Mouse (Mus musculus) kidney, adult 8-10 months (tissue): Measurements from ENCODE around the gene Ghdc.
A peak's percentile ranks its signal among the peaks of the same experiment; 100 is the strongest.

Experiments
- DNase-seq, 2 experiments: peaks; one replicate each; pipeline ENCODE4 v3.0.0; 2022

The Ghdc gene

GRCm38 (mm10) chr11:100770646-100771408 is at the start of gene Ghdc:
TSS of gene Ghdc (minus strand) at chr11:100770957.
- peak; percentile 87 to 94 for DNase-seq

DNA sequence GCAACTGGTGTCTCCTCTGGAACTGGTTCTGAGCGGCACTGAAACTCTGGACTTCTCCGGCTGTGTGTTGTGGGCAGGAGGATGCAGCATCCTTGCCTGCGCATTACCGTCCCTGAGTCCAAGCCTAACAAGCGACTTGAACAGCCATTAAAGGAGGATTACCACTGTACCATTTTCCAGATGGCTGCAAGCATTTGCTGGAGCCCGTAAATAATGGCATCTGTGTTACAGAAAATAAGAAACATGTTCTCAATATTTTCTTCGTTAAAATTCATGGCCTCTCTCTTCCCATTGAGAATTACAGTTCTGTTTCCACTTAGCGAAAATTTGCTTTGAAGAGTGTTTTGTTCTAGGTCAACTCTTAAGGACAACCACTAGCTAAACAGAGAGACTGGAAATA is 49.3 kb upstream of the Ghdc start:
- DNase-seq = no peak

- DNase-seq = no peak
Measured at GRCm38 (mm10) chr11:100819626-100820025, 48.9 kb upstream of the Ghdc start.

- DNase-seq = no peak
Measured at GRCm38 (mm10) chr11:100819048-100819447, 48.3 kb upstream of the Ghdc start.

DNA sequence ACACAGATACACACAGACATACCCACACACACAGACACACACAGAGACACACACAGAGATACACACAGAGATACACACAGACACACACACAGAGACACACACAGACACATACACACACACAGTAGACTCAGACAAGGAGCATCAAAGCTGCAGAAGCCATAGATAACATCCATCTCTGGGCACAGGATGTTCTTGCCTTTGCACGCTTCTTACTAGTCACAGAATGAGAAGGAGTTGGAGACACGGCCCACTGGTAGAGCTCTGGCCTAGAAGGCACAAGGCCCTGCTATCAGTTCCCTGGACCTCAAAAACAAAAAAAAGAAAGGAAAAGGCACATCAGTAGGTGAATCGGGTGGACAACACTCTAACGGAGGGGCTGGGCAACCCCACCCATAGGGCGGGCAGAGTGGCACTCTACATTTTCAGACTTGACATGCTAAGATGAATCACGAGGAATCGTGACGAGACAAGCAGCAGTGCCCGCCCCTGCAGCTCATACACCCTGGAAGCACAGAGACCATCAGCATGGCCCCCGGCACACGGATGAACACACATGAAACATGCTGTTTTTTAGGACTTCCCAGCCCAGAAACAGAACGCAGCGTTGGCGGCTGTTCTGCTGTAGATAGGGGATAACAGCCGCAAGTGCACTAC is 47.7 kb upstream of the Ghdc start:
- no peak for DNase-seq

DNA sequence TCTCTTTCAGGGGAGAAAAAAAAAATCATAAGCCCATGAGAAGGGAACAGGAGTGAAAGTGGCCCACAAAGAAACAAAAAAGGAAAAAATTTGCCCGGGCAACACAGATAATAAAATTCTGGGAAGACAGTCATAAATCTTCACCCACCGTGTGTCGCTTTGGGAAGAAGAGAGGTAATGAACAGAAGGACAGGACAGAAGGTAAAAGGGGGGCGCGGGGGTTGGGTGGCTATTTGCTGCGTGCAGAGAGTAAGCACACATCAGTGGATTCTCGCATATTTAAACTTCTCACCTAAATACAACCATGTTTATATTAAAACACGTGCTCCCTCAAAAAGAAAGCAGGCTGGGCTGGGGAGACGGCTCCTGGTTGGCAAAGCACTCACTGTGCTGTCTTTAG is 46.6 kb upstream of the Ghdc start:
- DNase-seq = no peak

- peak; percentile 49 to 67 for DNase-seq
Measured at GRCm38 (mm10) chr11:100816801-100817200, 46.0 kb upstream of the Ghdc start.

- DNase-seq = no peak
Measured at GRCm38 (mm10) chr11:100816342-100816741, 45.6 kb upstream of the Ghdc start.

DNA sequence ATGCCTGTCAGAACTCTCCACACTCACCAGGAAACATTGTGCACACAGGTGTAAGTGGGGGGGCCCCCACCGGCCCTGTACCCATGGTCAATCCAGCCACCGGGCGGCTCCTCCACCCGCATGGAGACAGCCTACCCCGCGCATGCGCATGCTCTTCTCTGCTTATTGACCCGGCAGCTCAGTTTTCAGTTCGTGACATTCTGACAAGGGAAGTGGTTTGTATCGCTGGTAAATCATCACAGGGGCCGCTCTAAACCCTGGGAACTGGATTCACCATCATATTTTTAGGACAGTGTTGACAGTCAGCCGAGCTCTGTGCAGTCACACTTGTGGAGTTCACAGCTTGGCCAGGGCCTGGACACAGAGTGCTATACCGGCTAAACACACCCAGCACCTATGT is 43.7 kb upstream of the Ghdc start:
- DNase-seq = peak; percentile 81

DNA sequence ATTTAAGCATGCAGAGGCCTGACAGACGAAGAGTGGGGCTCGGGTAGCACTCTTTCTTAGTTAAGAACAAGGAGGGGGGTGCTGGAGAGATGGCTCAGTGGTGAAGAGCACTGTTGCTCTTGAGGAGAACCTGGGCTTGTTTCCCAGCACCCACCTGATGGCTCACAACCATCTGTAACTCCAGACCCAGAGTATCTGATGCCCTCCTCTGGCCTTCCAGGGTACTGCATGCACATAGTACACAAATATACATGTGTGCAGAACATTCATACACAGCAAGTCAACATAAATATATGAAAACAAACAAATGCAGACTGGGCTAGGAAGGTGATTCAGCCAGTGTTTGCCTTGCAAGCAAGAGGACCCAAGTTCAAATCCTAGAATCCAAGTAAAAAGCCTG is 40.4 kb upstream of the Ghdc start:
- DNase-seq = no peak

- peak; percentile 61 to 74 for DNase-seq
Measured at GRCm38 (mm10) chr11:100810516-100810915, 39.8 kb upstream of the Ghdc start.

- no peak for DNase-seq
Measured at GRCm38 (mm10) chr11:100806380-100807305, 35.9 kb upstream of the Ghdc start.

DNA sequence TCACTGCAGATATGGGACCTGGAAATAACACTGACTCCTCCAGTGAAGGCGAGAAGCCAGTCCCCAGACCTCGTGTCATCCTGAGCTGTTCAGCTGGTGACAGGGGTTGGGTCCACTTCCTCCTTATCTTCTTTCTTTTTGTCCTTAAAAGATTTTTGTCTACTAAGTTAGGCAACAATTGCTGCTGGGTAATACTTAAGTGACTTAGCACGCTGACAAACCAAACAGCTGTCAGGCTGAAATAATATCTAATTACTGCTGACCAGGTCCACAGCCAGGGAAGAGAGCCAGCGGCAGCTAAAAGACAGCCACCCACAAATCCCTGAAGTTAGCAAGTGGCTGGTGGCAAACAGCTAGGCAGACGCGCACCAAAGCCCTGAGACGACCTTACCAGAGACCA is 34.8 kb upstream of the Ghdc start:
- no peak for DNase-seq

DNA sequence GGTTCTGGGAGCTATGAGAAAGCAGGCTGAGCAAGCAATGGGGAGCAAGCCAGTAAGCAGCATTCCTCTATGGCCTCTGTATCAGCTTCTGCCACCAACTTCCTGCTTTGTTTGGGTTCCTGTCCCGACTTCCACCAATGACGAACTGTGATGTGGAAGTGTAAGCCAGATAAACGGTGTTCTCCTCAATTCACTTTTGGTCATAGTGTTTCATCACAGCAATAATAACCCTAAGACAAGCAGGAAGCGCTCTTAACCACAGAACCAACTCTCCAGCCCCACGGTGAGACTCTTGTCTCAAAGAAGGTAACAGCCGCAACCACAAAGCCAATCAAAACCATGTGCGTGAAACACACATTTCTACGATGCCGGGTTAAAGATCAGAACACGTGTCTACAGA is 33.7 kb upstream of the Ghdc start:
- no peak for DNase-seq

DNA sequence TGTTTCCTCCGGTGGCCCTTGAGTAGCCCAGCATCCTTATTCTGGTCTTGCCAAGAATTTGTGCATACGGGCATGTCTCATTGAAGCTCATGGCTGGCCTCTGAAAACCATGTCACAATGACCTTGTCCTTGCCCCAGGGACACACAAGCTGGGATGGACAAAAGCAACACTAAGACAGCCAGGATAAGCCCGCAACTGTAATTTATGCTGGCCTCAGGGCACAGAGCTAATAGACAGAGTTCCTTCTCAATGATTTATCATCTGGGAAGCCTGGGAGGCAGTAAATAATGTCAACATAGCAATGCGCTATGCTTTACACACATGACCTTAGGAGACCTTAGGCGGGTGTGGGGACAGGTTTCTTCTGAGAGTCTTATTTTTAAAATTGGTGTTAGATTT is 28.7 kb upstream of the Ghdc start:
- DNase-seq = no peak

DNA sequence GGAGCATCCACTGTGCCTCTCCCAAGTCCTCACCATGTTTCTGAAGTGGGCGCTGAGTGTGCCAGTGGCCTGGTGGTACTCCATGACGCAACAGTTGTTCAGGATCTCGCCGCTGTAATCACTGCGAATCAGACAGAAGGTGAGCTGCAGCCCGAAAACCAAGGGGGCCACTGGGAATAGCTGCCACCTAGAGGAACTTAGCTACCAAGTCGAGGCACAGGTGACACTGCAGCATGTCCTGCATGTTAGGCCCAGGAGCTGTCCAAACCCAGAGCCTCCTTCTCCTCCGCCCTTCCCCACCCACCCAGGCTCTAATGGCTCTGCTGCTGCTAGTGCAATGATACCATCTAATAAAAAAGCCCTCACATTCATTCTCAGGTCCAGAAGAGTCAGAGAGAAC is 25.8 kb upstream of the Ghdc start:
- DNase-seq = no peak

DNA sequence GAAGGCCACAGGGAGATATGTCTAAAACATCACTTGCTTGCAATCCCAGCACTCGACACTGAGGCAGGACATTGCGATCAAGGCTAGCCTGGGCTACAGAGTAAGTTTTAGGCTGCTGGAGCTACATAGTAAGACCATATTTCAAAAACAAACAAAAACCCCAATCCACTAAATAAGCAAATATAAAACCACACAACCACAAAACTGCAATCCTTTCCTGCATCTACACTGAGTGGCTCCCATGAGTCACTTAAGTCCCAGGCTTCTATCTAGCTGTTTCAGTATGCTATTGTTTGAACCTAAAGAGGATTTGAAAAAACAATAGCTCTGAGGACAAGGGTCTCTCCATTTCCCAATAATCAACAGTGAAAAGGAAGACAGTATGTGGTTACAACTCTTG is 24.6 kb upstream of the Ghdc start:
- no peak for DNase-seq

DNA sequence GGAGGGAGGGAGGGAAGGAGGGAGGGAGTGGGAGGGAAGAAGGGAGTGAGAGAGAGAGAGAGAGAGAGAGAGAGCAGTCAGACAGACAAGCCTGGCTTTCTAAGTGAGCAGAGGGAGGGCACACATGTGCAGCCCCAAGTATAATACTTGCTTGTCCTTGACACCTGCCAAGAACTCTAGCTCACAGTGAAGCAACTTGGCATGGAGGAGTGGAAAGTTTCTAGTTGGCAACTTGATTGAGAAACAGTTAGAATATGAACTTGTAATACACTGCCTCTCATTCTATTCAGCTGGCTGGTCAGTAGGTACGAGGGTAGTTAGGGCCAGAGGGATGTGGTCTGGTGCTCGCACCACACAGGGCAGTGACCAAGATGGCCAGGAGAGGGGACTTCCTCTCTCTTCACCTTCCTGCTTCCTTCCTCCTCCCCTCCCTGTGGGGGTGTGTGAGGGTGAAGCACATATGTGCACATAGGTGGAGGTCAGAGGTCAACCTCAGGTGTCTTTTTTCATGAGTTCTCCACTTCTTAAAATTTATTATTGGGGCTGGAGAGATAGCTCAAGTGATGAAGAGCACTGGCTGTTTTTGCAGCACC is 20.8 kb upstream of the Ghdc start:
- peak; percentile 73 to 87 for DNase-seq

DNA sequence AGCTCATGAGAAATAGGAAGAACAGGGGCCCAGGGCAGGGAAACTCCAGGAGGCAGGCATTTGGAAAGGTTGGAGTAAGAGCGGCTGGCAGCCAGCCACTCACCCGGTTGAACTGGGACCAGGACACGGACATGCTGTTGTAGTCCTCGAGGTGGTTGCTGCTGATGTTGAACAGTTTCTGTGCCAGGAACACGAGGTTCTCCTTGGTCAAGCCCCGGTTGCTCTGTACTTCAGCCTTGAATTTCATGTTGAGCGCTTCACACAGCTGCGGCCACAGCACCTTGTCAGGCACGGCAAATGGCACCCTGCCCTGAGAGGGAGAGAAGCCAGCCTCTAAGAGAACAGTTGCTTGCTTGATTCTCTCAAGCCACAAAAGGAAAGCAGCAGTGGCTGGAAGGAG is 19.9 kb upstream of the Ghdc start:
- DNase-seq = peak; percentile 89 to 93

GRCm38 (mm10) chr11:100789702-100790101 is 18.9 kb upstream of the Ghdc start:
- no peak for DNase-seq

DNA sequence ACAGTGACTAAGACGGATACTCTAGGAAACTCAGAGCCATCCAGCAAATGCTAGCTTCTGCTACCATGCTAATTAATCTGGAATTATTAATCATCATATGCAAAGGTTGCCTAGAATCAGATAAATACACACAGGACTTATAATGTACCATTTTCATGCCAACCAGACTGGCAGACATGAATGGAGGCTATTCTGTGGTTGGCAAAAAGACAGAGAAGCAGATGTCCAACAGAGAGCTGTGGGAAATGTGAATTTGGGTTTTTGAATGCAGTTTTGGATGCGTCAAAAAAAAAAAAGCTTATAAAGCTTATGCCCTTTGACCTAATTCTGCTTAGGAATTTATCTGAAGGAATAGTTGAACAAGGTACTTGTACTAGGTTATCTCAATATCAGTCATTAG is 15.0 kb upstream of the Ghdc start:
- no peak for DNase-seq

GRCm38 (mm10) chr11:100784286-100784685 is 13.5 kb upstream of the Ghdc start:
- DNase-seq = no peak

DNA sequence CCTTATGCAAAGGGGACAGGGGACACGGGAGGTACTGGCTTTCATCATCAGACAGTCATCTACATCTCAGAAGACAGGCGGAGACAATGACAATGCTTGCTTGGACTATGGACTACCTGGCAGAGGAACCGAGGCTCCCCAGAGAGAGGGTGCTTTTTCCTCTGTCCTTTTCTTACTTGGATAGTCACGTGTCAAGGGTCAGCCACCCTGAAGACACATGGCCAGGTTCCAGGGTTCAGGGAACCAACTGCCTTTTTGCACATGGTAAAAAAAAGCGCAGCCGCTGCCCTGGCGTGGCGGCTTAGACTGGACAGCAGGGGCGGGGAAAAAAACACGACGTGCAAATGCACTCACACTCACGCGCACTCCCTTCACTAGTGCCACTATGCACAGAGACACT is 11.8 kb upstream of the Ghdc start:
- peak; percentile 90 to 93 for DNase-seq
